ENCODE assay signal across 14 mouse cellular contexts in the genomic region with DNA sequence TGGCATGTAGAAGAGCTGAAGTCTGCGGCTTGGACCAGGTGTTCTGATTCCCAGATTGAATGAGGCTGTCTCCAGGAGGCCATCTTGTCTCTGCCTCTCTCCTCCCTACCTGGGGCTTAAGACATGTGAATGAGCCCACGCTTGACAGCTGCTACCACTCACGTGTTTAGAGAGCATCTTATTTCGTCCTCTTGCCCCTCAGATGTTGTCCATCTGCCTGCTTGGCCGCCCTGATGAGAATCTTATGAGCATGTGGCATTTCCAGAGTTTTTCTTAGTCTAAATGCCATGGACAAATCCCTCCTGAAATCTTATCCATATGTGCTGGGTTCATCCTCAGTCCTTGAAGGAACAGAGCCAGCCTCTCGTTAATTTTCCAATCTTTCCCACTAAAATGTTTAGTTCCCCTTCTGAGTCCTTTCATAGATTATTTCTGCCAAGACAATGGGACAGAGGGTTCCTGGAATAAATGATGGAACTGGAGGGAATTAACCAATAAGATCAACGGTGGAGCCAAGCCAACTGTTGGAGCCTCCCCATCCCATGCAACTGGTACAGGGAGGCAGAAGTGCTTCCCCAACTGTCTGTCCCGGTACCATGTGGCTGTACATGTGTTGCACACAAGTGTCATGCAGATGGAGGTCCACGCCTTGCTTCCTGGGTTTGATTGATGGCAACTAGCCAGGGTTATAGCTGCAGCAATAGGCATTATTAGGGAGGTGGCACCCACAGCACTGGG.
DNase-seq lines count a peak whose midpoint lies in the region; ATAC-seq and TF ChIP-seq lines count a peak whose summit lies in the region.
"Had no signal": no experiment of that assay in that cellular context is flagged by ENCODE, and none has a peak within 500 bp of the region (broad histone marks: within the 10 kb centered on the region; RNA-seq: fewer than 3 reads in every experiment).

No protein-coding gene starts in this region.

- H3K27me3 ChIP-seq in heart, embryonic 15.5 days: no peaks in the 10 kb centered on the region
- H3K27me3 ChIP-seq in midbrain, embryonic 15.5 days (replicated peaks): no peaks in the 10 kb centered on the region
- H3K27me3 ChIP-seq in midbrain, embryonic 16.5 days (ENCODE audit: control insufficient read depth, insufficient read depth, low read depth, low read length): no peaks in the 10 kb centered on the region
- H3K27me3 ChIP-seq in forebrain, postnatal 0 days (ENCODE audit: insufficient read depth, low read length): no peaks in the 10 kb centered on the region
- H3K27me3 ChIP-seq: hindbrain, embryonic 13.5 days; limb, embryonic 13.5 days had no signal

- TF ChIP-seq CTCF in forebrain, postnatal 0 days (IDR thresholded peaks at IDR 0.05; ENCODE audit: low read depth): no peak

- H3K4me1 ChIP-seq in heart, embryonic 15.5 days (replicated peaks): peaks cover 16% of the 10 kb centered on the region
- peaks cover 7% of the 10 kb centered on the region for H3K4me1 ChIP-seq in midbrain, embryonic 15.5 days
- H3K4me1 ChIP-seq in midbrain, embryonic 16.5 days (ENCODE audit: control insufficient read depth, insufficient read depth, low read length): peaks cover 9% of the 10 kb centered on the region
- peaks cover 4% of the 10 kb centered on the region for H3K4me1 ChIP-seq in forebrain, postnatal 0 days (ENCODE audit: insufficient read depth)

- 0 out of 2 replicates have a peak overlapping the region, but pooled peaks have one; percentile 22 for H3K27ac ChIP-seq in heart, embryonic 15.5 days
- peak overlapping the region; percentile 22; the same call in 1 of the 2 replicates for H3K27ac ChIP-seq in midbrain, embryonic 15.5 days
- no peak overlapping the region for H3K27ac ChIP-seq in midbrain, embryonic 16.5 days (ENCODE audit: low read length)
- H3K27ac ChIP-seq in forebrain, postnatal 0 days (ENCODE audit: low read depth, low read length): peak overlapping the region; percentile 5; the same call in 1 of the 2 replicates
- H3K27ac ChIP-seq: hindbrain, embryonic 13.5 days; limb, embryonic 13.5 days had no signal

- intact Hi-C loops in heart, postnatal 10 days (cut with DNase I): no loop called here

- H3K4me2 ChIP-seq in heart, embryonic 15.5 days: no peak overlapping the region
- no peak overlapping the region for H3K4me2 ChIP-seq in midbrain, embryonic 15.5 days
- H3K4me2 ChIP-seq in midbrain, embryonic 16.5 days (ENCODE audit: low read length): no peak overlapping the region
- H3K4me2 ChIP-seq in forebrain, postnatal 0 days (ENCODE audit: low read depth): no peak overlapping the region
- H3K4me2 ChIP-seq: hindbrain, embryonic 13.5 days; limb, embryonic 13.5 days had no signal

- H3K36me3 ChIP-seq in heart, embryonic 15.5 days: no peaks in the 10 kb centered on the region
- H3K36me3 ChIP-seq in midbrain, embryonic 15.5 days (replicated peaks): no peaks in the 10 kb centered on the region
- H3K36me3 ChIP-seq in midbrain, embryonic 16.5 days (ENCODE audit: control insufficient read depth, insufficient read depth, low read length): no peaks in the 10 kb centered on the region
- H3K36me3 ChIP-seq in forebrain, postnatal 0 days (ENCODE audit: insufficient read depth): no peaks in the 10 kb centered on the region
- H3K36me3 ChIP-seq: hindbrain, embryonic 13.5 days; limb, embryonic 13.5 days had no signal

- H3K4me3 ChIP-seq in heart, embryonic 15.5 days: no peak overlapping the region
- no peak overlapping the region for H3K4me3 ChIP-seq in midbrain, embryonic 15.5 days
- H3K4me3 ChIP-seq in midbrain, embryonic 16.5 days (ENCODE audit: low read depth, low read length): no peak overlapping the region
- no peak overlapping the region for H3K4me3 ChIP-seq in forebrain, postnatal 0 days (ENCODE audit: low read depth, low read length)
- H3K4me3 ChIP-seq: hindbrain, embryonic 13.5 days; limb, embryonic 13.5 days; myocyte had no signal

- WGBS in heart, embryonic 15.5 days: 82% methylated on average over 9 of the region's 9 CpGs
- WGBS in midbrain, embryonic 15.5 days: 79% methylated on average over 9 of the region's 9 CpGs
- 79% methylated on average over 9 of the region's 9 CpGs for WGBS in midbrain, embryonic 16.5 days
- 65% methylated on average over 9 of the region's 9 CpGs for WGBS in forebrain, postnatal 0 days

- H3K9me3 ChIP-seq in heart, embryonic 15.5 days (replicated peaks): no peaks in the 10 kb centered on the region
- no peaks in the 10 kb centered on the region for H3K9me3 ChIP-seq in midbrain, embryonic 15.5 days
- no peaks in the 10 kb centered on the region for H3K9me3 ChIP-seq in midbrain, embryonic 16.5 days (replicated peaks; ENCODE audit: control insufficient read depth, low read length, poor library complexity, severe bottlenecking)
- no peaks in the 10 kb centered on the region for H3K9me3 ChIP-seq in forebrain, postnatal 0 days (ENCODE audit: low read length)
- H3K9me3 ChIP-seq: hindbrain, embryonic 13.5 days had no signal

- no peak for DNase-seq in heart, postnatal 10 days
- peak; percentile 46 for DNase-seq in forebrain, postnatal 0 days
- DNase-seq in right cerebral cortex, postnatal 14 days: no peak
- DNase-seq in urinary bladder, postnatal 36 days (ENCODE audit: low spot score in 2 of 2): no peak
- DNase-seq: adrenal gland, postnatal 25 days; cerebellum, adult 18-20 months; kidney, postnatal 36 days had no signal

- no peak overlapping the region for H3K9ac ChIP-seq in heart, embryonic 15.5 days
- no peak overlapping the region for H3K9ac ChIP-seq in midbrain, embryonic 15.5 days
- no peak overlapping the region for H3K9ac ChIP-seq in midbrain, embryonic 16.5 days (ENCODE audit: low read depth, low read length)
- no peak overlapping the region for H3K9ac ChIP-seq in forebrain, postnatal 0 days
- H3K9ac ChIP-seq: hindbrain, embryonic 13.5 days; limb, embryonic 13.5 days had no signal

- no peak for ATAC-seq in heart, embryonic 15.5 days (replicated peaks; ENCODE audit: insufficient number of reproducible peaks, insufficient read depth, low FRiP score, low read depth)
- ATAC-seq in midbrain, embryonic 15.5 days (replicated peaks): no peak
- ATAC-seq in midbrain, embryonic 16.5 days: no peak
- no peak; the same call in 1 of the 2 replicates for ATAC-seq in forebrain, postnatal 0 days
- ATAC-seq in megakaryocyte progenitor cell, adult 5-6 weeks (replicated peaks; ENCODE audit: poor library complexity): peak; percentile 11; the same call in 1 of the 2 replicates
